Mouse (Mus musculus) limb, embryonic 15.5 days (tissue): Measurements from ENCODE around the gene Pde8a. TPM values are rescaled to one million over a fixed set of nuclear protein-coding genes. Genes with fewer than 3 reads are reported as not detected.

Source experiments
- ATAC-seq: fragments of 200-750 bp; cut with Nextera tagmentation; 2 replicates; pipeline ENCODE4 v1.8.0; 2017; ENCODE audit warnings: low read depth, moderate TSS enrichment; ENCODE audit not compliant: insufficient number of reproducible peaks, low FRiP score, low TSS enrichment
- H3K27ac ChIP-seq: fragments of 300-500 bp; sonication (generic); 2 replicates; pipeline ENCODE4 v1.5.1; 2015; ENCODE audit warnings: moderate library complexity, mild to moderate bottlenecking, inconsistent platforms
- H3K27me3 ChIP-seq: fragments of 300-500 bp; sonication (generic); 2 replicates; pipeline ENCODE4 v1.6.1; 2015; ENCODE audit warnings: inconsistent platforms
- H3K36me3 ChIP-seq: fragments of 300-500 bp; sonication (generic); 2 replicates; pipeline ENCODE4 v1.6.1; 2015; ENCODE audit warnings: inconsistent platforms
- H3K4me1 ChIP-seq: fragments of 300-500 bp; sonication (generic); 2 replicates; pipeline ENCODE4 v1.6.1; 2015; ENCODE audit warnings: inconsistent platforms
- H3K4me2 ChIP-seq: fragments of 300-500 bp; sonication (generic); 2 replicates; pipeline ENCODE4 v1.6.1; 2015; ENCODE audit warnings: mild to moderate bottlenecking, inconsistent platforms
- H3K4me3 ChIP-seq: fragments of 300-500 bp; sonication (generic); 2 replicates; pipeline ENCODE4 v1.5.1; 2015; ENCODE audit warnings: mild to moderate bottlenecking, inconsistent platforms
- H3K9ac ChIP-seq: fragments of 300-500 bp; sonication (generic); 2 replicates; pipeline ENCODE4 v1.6.1; 2015; ENCODE audit warnings: inconsistent platforms
- H3K9me3 ChIP-seq: fragments of 300-500 bp; sonication (generic); 2 replicates; pipeline ENCODE4 v1.6.1; 2016; ENCODE audit warnings: inconsistent platforms
- WGBS: fragments of 180-500 bp; shearing (Covaris S2); methylation state at CpG from one replicate; pipeline ENCODE4 v1.1.7; 2015; 5-methylcytosine and 5-hydroxymethylcytosine counted together
- polyA plus RNA-seq: library from polyadenylated mRNA; unstranded; fragments of >200 nt; fragmentation: Nextera tagmentation; extraction: Ambion mirVana; gene quantifications from 2 replicates; pipeline ENCODE4 v1.2.1, GENCODE M21; 2015

The Pde8a gene
- polyA plus RNA-seq, 1 experiment from 2014 or later = 5.1 TPM

GRCm38 (mm10) chr7:81298206-81298605, 84.8 kb downstream of the Pde8a start:
- WGBS = 33% methylated on average over 6 of the region's 6 CpGs

GRCm38 (mm10) chr7:81301323-81301722, 87.9 kb downstream of the Pde8a start:
- WGBS = 49% methylated on average over 7 of the region's 7 CpGs
- H3K36me3 ChIP-seq = no peaks in the 10 kb centered on the region
- H3K4me3 ChIP-seq = no peak overlapping the region
- H3K9me3 ChIP-seq = no peaks in the 10 kb centered on the region
- no peak for ATAC-seq
- no peaks in the 10 kb centered on the region for H3K27me3 ChIP-seq
- H3K4me1 ChIP-seq = no peaks in the 10 kb centered on the region
- H3K4me2 ChIP-seq = no peak overlapping the region
- H3K27ac ChIP-seq = no peak overlapping the region
- no peak overlapping the region for H3K9ac ChIP-seq

More at GRCm38 (mm10) chr7:81298206-81298605, 84.8 kb downstream of the Pde8a start:
- Histone ChIP-seq H3K9me3 (no peaks in the 10 kb centered on the region), H3K36me3 (no peaks in the 10 kb centered on the region), H3K4me3 (no peak overlapping the region), H3K27me3 (no peaks in the 10 kb centered on the region), H3K4me1 (no peaks in the 10 kb centered on the region), H3K9ac (no peak overlapping the region), H3K4me2 (no peak overlapping the region), H3K27ac (no peak overlapping the region)
- ATAC-seq = no peak

GRCm38 (mm10) chr7:81303682-81304081, 90.3 kb downstream of the Pde8a start:
- Histone ChIP-seq H3K4me3 (no peak overlapping the region), H3K4me2 (no peak overlapping the region), H3K36me3 (no peaks in the 10 kb centered on the region), H3K27ac (no peak overlapping the region), H3K27me3 (no peaks in the 10 kb centered on the region), H3K9ac (no peak overlapping the region), H3K9me3 (no peaks in the 10 kb centered on the region), H3K4me1 (no peaks in the 10 kb centered on the region)
- no peak for ATAC-seq
- WGBS = 93% methylated on average over 2 of the region's 2 CpGs

GRCm38 (mm10) chr7:81304100-81304499, 90.7 kb downstream of the Pde8a start:
- no peaks in the 10 kb centered on the region for H3K4me1 ChIP-seq
- no peak overlapping the region for H3K4me2 ChIP-seq
- no peaks in the 10 kb centered on the region for H3K9me3 ChIP-seq
- H3K27ac ChIP-seq = no peak overlapping the region
- no peaks in the 10 kb centered on the region for H3K36me3 ChIP-seq
- no peaks in the 10 kb centered on the region for H3K27me3 ChIP-seq
- WGBS = 82% methylated on average over 5 of the region's 5 CpGs
- H3K4me3 ChIP-seq = no peak overlapping the region
- ATAC-seq = no peak
- H3K9ac ChIP-seq = no peak overlapping the region

- 90% methylated on average over 5 of the region's 5 CpGs for WGBS
- H3K27me3 ChIP-seq = no peaks in the 10 kb centered on the region
- ATAC-seq = no peak
- no peak overlapping the region for H3K4me2 ChIP-seq
- no peak overlapping the region for H3K27ac ChIP-seq
- no peaks in the 10 kb centered on the region for H3K9me3 ChIP-seq
- H3K9ac ChIP-seq = no peak overlapping the region
- H3K4me1 ChIP-seq = no peaks in the 10 kb centered on the region
- no peaks in the 10 kb centered on the region for H3K36me3 ChIP-seq
- no peak overlapping the region for H3K4me3 ChIP-seq
Observed at GRCm38 (mm10) chr7:81304675-81305074, 91.3 kb downstream of the Pde8a start.

- 80% methylated on average over 8 of the region's 8 CpGs for WGBS
- no peak for ATAC-seq
- Histone ChIP-seq H3K36me3 (no peaks in the 10 kb centered on the region), H3K4me2 (no peak overlapping the region), H3K27ac (no peak overlapping the region), H3K9me3 (no peaks in the 10 kb centered on the region), H3K27me3 (no peaks in the 10 kb centered on the region), H3K4me3 (no peak overlapping the region), H3K9ac (no peak overlapping the region), H3K4me1 (no peaks in the 10 kb centered on the region)
Observed at GRCm38 (mm10) chr7:81307735-81308134, 94.3 kb downstream of the Pde8a start.

GRCm38 (mm10) chr7:81309247-81309646, 95.9 kb downstream of the Pde8a start:
- WGBS = 84% methylated on average over 6 of the region's 6 CpGs
- no peak overlapping the region for H3K4me3 ChIP-seq
- ATAC-seq = no peak
- no peak overlapping the region for H3K4me2 ChIP-seq
- no peak overlapping the region for H3K27ac ChIP-seq
- no peaks in the 10 kb centered on the region for H3K4me1 ChIP-seq
- H3K9ac ChIP-seq = no peak overlapping the region
- no peaks in the 10 kb centered on the region for H3K36me3 ChIP-seq
- H3K27me3 ChIP-seq = no peaks in the 10 kb centered on the region
- H3K9me3 ChIP-seq = no peaks in the 10 kb centered on the region

- Histone ChIP-seq H3K9me3 (no peaks in the 10 kb centered on the region), H3K4me1 (no peaks in the 10 kb centered on the region), H3K4me2 (no peak overlapping the region), H3K27ac (no peak overlapping the region), H3K36me3 (no peaks in the 10 kb centered on the region), H3K9ac (no peak overlapping the region), H3K27me3 (no peaks in the 10 kb centered on the region), H3K4me3 (no peak overlapping the region)
- 77% methylated on average over 1 of the region's 1 CpGs for WGBS
- ATAC-seq = no peak
Observed at GRCm38 (mm10) chr7:81311130-81311529, 97.7 kb downstream of the Pde8a start.

- Histone ChIP-seq H3K4me1 (no peaks in the 10 kb centered on the region), H3K27ac (no peak overlapping the region), H3K36me3 (no peaks in the 10 kb centered on the region), H3K4me2 (no peak overlapping the region), H3K9ac (no peak overlapping the region), H3K9me3 (no peaks in the 10 kb centered on the region), H3K27me3 (no peaks in the 10 kb centered on the region), H3K4me3 (no peak overlapping the region)
- ATAC-seq = no peak
Observed at GRCm38 (mm10) chr7:81311581-81311980, 98.2 kb downstream of the Pde8a start.

- Histone ChIP-seq H3K4me1 (no peaks in the 10 kb centered on the region), H3K9ac (no peak overlapping the region), H3K4me3 (no peak overlapping the region), H3K9me3 (no peaks in the 10 kb centered on the region), H3K4me2 (no peak overlapping the region), H3K36me3 (no peaks in the 10 kb centered on the region), H3K27me3 (no peaks in the 10 kb centered on the region), H3K27ac (no peak overlapping the region)
- 62% methylated on average over 8 of the region's 8 CpGs for WGBS
- no peak for ATAC-seq
Observed at GRCm38 (mm10) chr7:81315583-81315982, 102.2 kb downstream of the Pde8a start.

- Histone ChIP-seq H3K4me1 (no peaks in the 10 kb centered on the region), H3K27me3 (no peaks in the 10 kb centered on the region), H3K27ac (no peak overlapping the region), H3K9me3 (no peaks in the 10 kb centered on the region), H3K4me3 (no peak overlapping the region), H3K4me2 (no peak overlapping the region), H3K9ac (no peak overlapping the region), H3K36me3 (no peaks in the 10 kb centered on the region)
- WGBS = 72% methylated on average over 6 of the region's 6 CpGs
- no peak for ATAC-seq
Observed at GRCm38 (mm10) chr7:81319749-81320148, 106.4 kb downstream of the Pde8a start.

GRCm38 (mm10) chr7:81321776-81322175, 108.4 kb downstream of the Pde8a start:
- Histone ChIP-seq H3K4me1 (no peaks in the 10 kb centered on the region), H3K9ac (no peak overlapping the region), H3K27ac (no peak overlapping the region), H3K27me3 (no peaks in the 10 kb centered on the region), H3K4me3 (no peak overlapping the region), H3K4me2 (no peak overlapping the region), H3K9me3 (no peaks in the 10 kb centered on the region), H3K36me3 (no peaks in the 10 kb centered on the region)
- 78% methylated on average over 5 of the region's 5 CpGs for WGBS
- ATAC-seq = no peak

GRCm38 (mm10) chr7:81326043-81326442, 112.6 kb downstream of the Pde8a start:
- H3K27me3 ChIP-seq = no peaks in the 10 kb centered on the region
- ATAC-seq = no peak
- H3K4me1 ChIP-seq = no peaks in the 10 kb centered on the region
- 83% methylated on average over 12 of the region's 12 CpGs for WGBS
- peaks cover 13% of the 10 kb centered on the region for H3K36me3 ChIP-seq
- H3K9ac ChIP-seq = no peak overlapping the region
- no peak overlapping the region for H3K4me3 ChIP-seq
- H3K27ac ChIP-seq = no peak overlapping the region
- no peaks in the 10 kb centered on the region for H3K9me3 ChIP-seq
- no peak overlapping the region for H3K4me2 ChIP-seq
